Mouse (Mus musculus) liver, adult 2 months (tissue): ENCODE measurements at regions not wholly inside any gene's neighbourhood (a gene's known extent, or its start where the extent isn't known, plus 50 kb on each side); places are given as distances from the start of the nearest gene placed in this dataset.

ENCODE experiments used
- CTCF ChIP-seq: fragments of 200-500 bp; IDR thresholded peaks from 2 replicates; pipeline ENCODE4 v1.5.1; 2011; ENCODE audit warnings: low read depth, low read length, control low read depth
- POLR2A ChIP-seq: fragments of 200-500 bp; IDR thresholded peaks from 2 replicates; pipeline ENCODE4 v1.6.1; 2011; ENCODE audit warnings: low read length, control low read depth; ENCODE audit not compliant: insufficient read depth; ENCODE audit errors: extremely low read depth

- TF ChIP-seq CTCF (no peak), POLR2A (no peak)
Measured at GRCm38 (mm10) chr1:92772101-92772783, 59.2 kb upstream of the Gpc1 start.
